Mouse (Mus musculus): ENCODE data around the gene Qars.

DNA sequence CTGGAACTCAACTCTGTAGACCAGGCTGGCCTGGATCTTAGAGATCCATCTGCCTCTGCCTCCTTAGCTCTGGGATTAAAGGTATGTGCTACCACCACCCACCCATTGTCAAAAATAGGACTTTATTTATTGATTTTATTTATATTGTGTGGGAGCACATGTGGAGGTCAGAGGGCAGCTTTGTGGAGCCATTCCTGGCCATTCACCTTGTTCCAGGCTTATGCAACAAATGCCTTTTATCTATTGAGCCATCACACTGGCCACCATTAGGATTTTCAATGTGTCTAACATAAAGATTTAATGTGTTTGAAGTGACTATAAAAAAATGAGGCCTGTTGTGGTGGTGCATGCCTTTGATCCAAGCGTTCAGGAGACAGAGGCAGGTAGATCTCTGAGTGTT is 24.0 kb downstream of the Qars start:
- TF ChIP-seq POLR2A (IDR thresholded peaks at IDR 0.05; ENCODE audit: borderline replicate concordance, extremely low read depth, insufficient read depth, insufficient read length, poor library complexity, severe bottlenecking): no peak
- no peak for TF ChIP-seq CTCF (IDR thresholded peaks at IDR 0.05; ENCODE audit: borderline replicate concordance, extremely low read depth, insufficient read depth, insufficient read length)

Data from brain, embryonic 14.5 days (tissue).